Mouse (Mus musculus): ENCODE measurements at regions not wholly inside any gene's neighbourhood (a gene's known extent, or its start where the extent isn't known, plus 50 kb on each side); places are given as distances from the start of the nearest gene placed in this dataset.

GRCm38 (mm10) chr15:93027185-93027584, 247.8 kb downstream of the Gxylt1 start:
- no peak for TF ChIP-seq CTCF (IDR thresholded peaks at IDR 0.05; ENCODE audit: control insufficient read depth, insufficient read depth, insufficient read length)
- TF ChIP-seq USF1 (IDR thresholded peaks at IDR 0.05; ENCODE audit: low read depth) = no peak
